In the genomic region with DNA sequence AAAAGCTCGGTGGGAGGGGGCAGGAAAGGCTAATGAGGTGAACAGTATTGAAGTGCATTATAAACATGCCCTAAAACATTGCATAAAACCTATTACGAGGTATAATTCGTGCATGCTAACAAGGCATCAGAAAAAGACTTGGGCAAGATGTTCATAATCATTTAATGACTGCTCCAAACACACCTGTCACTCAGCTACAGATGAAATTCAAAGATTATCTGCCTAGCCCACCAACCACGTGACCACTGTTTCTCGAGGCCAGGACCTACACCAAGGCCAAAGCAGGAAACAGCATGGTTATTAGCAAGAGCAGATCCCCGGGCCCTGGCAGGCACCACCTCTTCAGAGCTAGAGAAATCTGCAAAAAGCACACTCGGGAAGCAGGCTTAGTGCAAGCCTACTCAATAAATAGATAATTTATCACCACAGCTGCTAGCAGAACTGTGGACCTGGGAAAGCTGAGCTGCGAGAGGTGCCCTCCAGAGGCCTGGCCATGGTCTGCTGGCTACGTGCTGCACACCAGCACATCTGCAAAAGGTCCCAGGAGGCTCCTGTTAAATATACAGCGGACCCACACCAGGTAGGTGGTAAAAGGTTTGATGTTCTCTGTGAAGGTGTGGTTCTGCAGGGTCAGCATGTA, we compare ENCODE assay signal across 22 mouse cellular contexts. TPM values are rescaled to one million over a fixed set of nuclear protein-coding genes. Genes with fewer than 3 reads are reported as not detected.
DNase-seq lines count a peak whose midpoint lies in the region; ATAC-seq and TF ChIP-seq lines count a peak whose summit lies in the region.
"Had no signal": no experiment of that assay in that cellular context is flagged by ENCODE, and none has a peak within 500 bp of the region (broad histone marks: within the 10 kb centered on the region; RNA-seq: fewer than 3 reads in every experiment).

No protein-coding gene starts in this region.

- ATAC-seq in kidney, postnatal 0 days (replicated peaks; ENCODE audit: low FRiP score, low read depth), result no peak
- ATAC-seq in neural tube, embryonic 13.5 days (ENCODE audit: low read depth), result no peak
- ATAC-seq in limb, embryonic 15.5 days (ENCODE audit: insufficient number of reproducible peaks, low FRiP score, low TSS enrichment, low read depth), result no peak
- ATAC-seq: CD4-positive, CD25-positive, alpha-beta regulatory T cell, adult 4 months; forebrain, embryonic 13.5 days; forebrain, postnatal 0 days; Patski had no signal

- 47% methylated on average over 10 of the region's 10 CpGs for WGBS in kidney, postnatal 0 days
- WGBS in neural tube, embryonic 13.5 days, result 71% methylated on average over 10 of the region's 10 CpGs
- WGBS in limb, embryonic 15.5 days, result 46% methylated on average over 10 of the region's 10 CpGs

- no peaks in the 10 kb centered on the region for H3K27me3 ChIP-seq in kidney, postnatal 0 days (ENCODE audit: insufficient read depth, low read length)
- no peaks in the 10 kb centered on the region for H3K27me3 ChIP-seq in neural tube, embryonic 13.5 days
- no peaks in the 10 kb centered on the region for H3K27me3 ChIP-seq in limb, embryonic 15.5 days
- H3K27me3 ChIP-seq: forebrain, embryonic 13.5 days; heart, embryonic 15.5 days; hindbrain, embryonic 13.5 days; Patski had no signal

- no peak overlapping the region for H3K4me3 ChIP-seq in kidney, postnatal 0 days (replicated peaks; ENCODE audit: low read depth, low read length)
- no peak overlapping the region for H3K4me3 ChIP-seq in neural tube, embryonic 13.5 days
- no peak overlapping the region for H3K4me3 ChIP-seq in limb, embryonic 15.5 days
- H3K4me3 ChIP-seq: embryonic facial prominence, embryonic 10.5 days; forebrain, embryonic 13.5 days; heart, adult 2 months; heart, embryonic 15.5 days; hindbrain, embryonic 13.5 days had no signal

- no peak for TF ChIP-seq CTCF in kidney, postnatal 0 days (IDR thresholded peaks at IDR 0.05; ENCODE audit: low read depth)

- no peaks in the 10 kb centered on the region for H3K9me3 ChIP-seq in kidney, postnatal 0 days (replicated peaks; ENCODE audit: low read length)
- H3K9me3 ChIP-seq in neural tube, embryonic 13.5 days, result no peaks in the 10 kb centered on the region
- no peaks in the 10 kb centered on the region for H3K9me3 ChIP-seq in limb, embryonic 15.5 days
- H3K9me3 ChIP-seq: embryonic facial prominence, embryonic 10.5 days; forebrain, embryonic 13.5 days; heart, embryonic 15.5 days; hindbrain, embryonic 13.5 days had no signal

- H3K27ac ChIP-seq in kidney, postnatal 0 days, result no peak overlapping the region
- 0 out of 2 replicates have a peak overlapping the region, but pooled peaks have one; percentile 3 for H3K27ac ChIP-seq in neural tube, embryonic 13.5 days (replicated peaks)
- 0 out of 2 replicates have a peak overlapping the region, but pooled peaks have one; percentile 2 for H3K27ac ChIP-seq in limb, embryonic 15.5 days
- H3K27ac ChIP-seq: embryonic facial prominence, embryonic 10.5 days; forebrain, embryonic 13.5 days; heart, adult 2 months; heart, embryonic 15.5 days; hindbrain, embryonic 13.5 days had no signal

- DNase-seq in kidney, postnatal 0 days (ENCODE audit: low spot score), result peak; percentile 64
- no peak for DNase-seq in kidney, postnatal 36 days
- DNase-seq in neural tube, embryonic 10.5 days (ENCODE audit: extremely low spot score, low spot score), result no peak
- peak; percentile 68 for DNase-seq in MN1 (ENCODE audit: low spot score)
- no peak for DNase-seq in cerebellum, postnatal 10 days
- no peak for DNase-seq in right cerebral cortex, postnatal 14 days
- DNase-seq: adrenal gland, postnatal 25 days; B cell, adult 2 months; cerebellum, adult 18-20 months; forebrain, postnatal 0 days; gastrocnemius, postnatal 14 days; heart, adult 2 months; heart, postnatal 14 days had no signal

- no peak overlapping the region for H3K4me2 ChIP-seq in kidney, postnatal 0 days (ENCODE audit: low read length)
- no peak overlapping the region for H3K4me2 ChIP-seq in neural tube, embryonic 13.5 days
- no peak overlapping the region for H3K4me2 ChIP-seq in limb, embryonic 15.5 days
- H3K4me2 ChIP-seq: forebrain, embryonic 13.5 days; heart, embryonic 11.5 days; heart, embryonic 15.5 days; hindbrain, embryonic 13.5 days had no signal

- H3K36me3 ChIP-seq in kidney, postnatal 0 days (ENCODE audit: insufficient read depth, low read length), result no peaks in the 10 kb centered on the region
- peaks cover 13% of the 10 kb centered on the region for H3K36me3 ChIP-seq in neural tube, embryonic 13.5 days
- H3K36me3 ChIP-seq in limb, embryonic 15.5 days, result 0 out of 2 replicates have a peak, but pooled peaks cover 8% of the 10 kb centered on the region
- H3K36me3 ChIP-seq: heart, embryonic 15.5 days had no signal

- no peak overlapping the region for H3K9ac ChIP-seq in kidney, postnatal 0 days (ENCODE audit: low read depth, low read length)
- H3K9ac ChIP-seq in neural tube, embryonic 13.5 days, result no peak overlapping the region
- no peak overlapping the region for H3K9ac ChIP-seq in limb, embryonic 15.5 days
- H3K9ac ChIP-seq: forebrain, embryonic 13.5 days; heart, embryonic 15.5 days; hindbrain, embryonic 13.5 days had no signal

- H3K4me1 ChIP-seq in kidney, postnatal 0 days (replicated peaks; ENCODE audit: insufficient read depth, low read length), result no peaks in the 10 kb centered on the region
- peaks cover 21% of the 10 kb centered on the region for H3K4me1 ChIP-seq in neural tube, embryonic 13.5 days (replicated peaks)
- H3K4me1 ChIP-seq in limb, embryonic 15.5 days, result peaks cover 34% of the 10 kb centered on the region
- H3K4me1 ChIP-seq: heart, embryonic 15.5 days had no signal

RNA-seq across cellular contexts. Expression of gene Pomgnt2, which starts 15.3 kb away (rescaled TPM):
- 12.6 and 13.0 TPM in 2 replicates for polyA plus RNA-seq in kidney, postnatal 0 days (2015; fragmentation: Nextera tagmentation; extraction: Ambion mirVana)
- polyA plus RNA-seq in neural tube, embryonic 13.5 days (2015; fragmentation: Nextera tagmentation; extraction: Ambion mirVana), result 22.1 and 25.1 TPM in 2 replicates
- 20.5 and 20.7 TPM in 2 replicates for polyA plus RNA-seq in limb, embryonic 15.5 days (2015; fragmentation: Nextera tagmentation; extraction: Ambion mirVana)
- polyA plus RNA-seq: CD4-positive, CD25-positive, alpha-beta regulatory T cell, adult 4 months had no signal

RNA-seq across cellular contexts. Expression of gene Fam198a, which starts 30.8 kb away (rescaled TPM):
- 0.37 and 0.50 TPM in 2 replicates for polyA plus RNA-seq in kidney, postnatal 0 days (2015; fragmentation: Nextera tagmentation; extraction: Ambion mirVana)
- 2.8 and 3.5 TPM in 2 replicates for polyA plus RNA-seq in neural tube, embryonic 13.5 days (2015; fragmentation: Nextera tagmentation; extraction: Ambion mirVana)
- polyA plus RNA-seq in limb, embryonic 15.5 days (2015; fragmentation: Nextera tagmentation; extraction: Ambion mirVana), result 7.6 and 10.0 TPM in 2 replicates

Comparison
In these comparisons a context has a peak if more than half of its experiments do, and no peak if none do; other contexts are left out.
1. DNase-seq: peak in kidney, postnatal 0 days (single experiment) and MN1 (single experiment); none in kidney, postnatal 36 days (0 of 2), neural tube, embryonic 10.5 days (single experiment), cerebellum, postnatal 10 days (0 of 2) and right cerebral cortex, postnatal 14 days (single experiment).